Mouse (Mus musculus) intestine, postnatal 0 days (tissue): ENCODE measurements around the gene Nfatc2. TPM values are rescaled to one million over a fixed set of nuclear protein-coding genes. Genes with fewer than 3 reads are reported as not detected.

ENCODE experiments used
- ATAC-seq: fragments of 200-750 bp; cut with Nextera tagmentation; 2 replicates; pipeline ENCODE4 v1.8.0; 2017; ENCODE audit warnings: mild to moderate bottlenecking, moderate TSS enrichment, moderate library complexity
- H3K27ac ChIP-seq: fragments of 300-500 bp; sonication (generic); 2 replicates; pipeline ENCODE4 v1.5.1; 2014; ENCODE audit warnings: mild to moderate bottlenecking, low read depth, low read length, moderate library complexity
- H3K27me3 ChIP-seq: fragments of 300-500 bp; sonication (generic); replicated peaks from 2 replicates; pipeline ENCODE4 v1.6.1; 2014; ENCODE audit warnings: low read length, mixed read lengths; ENCODE audit not compliant: control insufficient read depth, insufficient read depth
- H3K36me3 ChIP-seq: fragments of 300-500 bp; sonication (generic); 2 replicates; pipeline ENCODE4 v1.6.1; 2014; ENCODE audit warnings: mild to moderate bottlenecking, moderate library complexity; ENCODE audit not compliant: control insufficient read depth, insufficient read depth
- H3K4me1 ChIP-seq: fragments of 300-500 bp; sonication (generic); replicated peaks from 2 replicates; pipeline ENCODE4 v1.6.1; 2014; ENCODE audit warnings: antibody characterized with exemption, low read length, mixed read lengths; ENCODE audit not compliant: control insufficient read depth, insufficient read depth
- H3K4me2 ChIP-seq: fragments of 300-500 bp; sonication (generic); replicated peaks from 2 replicates; pipeline ENCODE4 v1.6.1; 2014; ENCODE audit warnings: low read depth, mild to moderate bottlenecking, moderate library complexity
- H3K4me3 ChIP-seq: fragments of 300-500 bp; sonication (generic); 2 replicates; pipeline ENCODE4 v1.5.1; 2014; ENCODE audit warnings: low read depth, low read length
- H3K9ac ChIP-seq: fragments of 300-500 bp; sonication (generic); 2 replicates; pipeline ENCODE4 v1.6.1; 2014; ENCODE audit warnings: mild to moderate bottlenecking, low read depth, low read length
- H3K9me3 ChIP-seq: fragments of 300-500 bp; sonication (generic); 2 replicates; pipeline ENCODE4 v1.6.1; 2016; ENCODE audit warnings: mixed run types; ENCODE audit not compliant: control insufficient read depth
- CTCF ChIP-seq: sonication (generic); IDR thresholded peaks from 2 replicates; pipeline ENCODE4 v1.5.1; 2016; ENCODE audit warnings: low read depth, mild to moderate bottlenecking, control low read depth, antibody characterized with exemption, moderate library complexity
- WGBS: fragments of 180-500 bp; shearing (Covaris S2); extraction: QIAGEN DNeasy Blood & Tissue Kit; methylation state at CpG from one replicate; pipeline ENCODE4 v1.1.7; 2014; 5-methylcytosine and 5-hydroxymethylcytosine counted together
- polyA plus RNA-seq: library from polyadenylated mRNA; unstranded; fragments of >200 nt; fragmentation: Nextera tagmentation; extraction: Ambion mirVana; gene quantifications from 2 replicates; pipeline ENCODE4 v1.2.1, GENCODE M21; 2015

Gene Nfatc2
- polyA plus RNA-seq, 1 experiment from 2014 or later = 1.5 TPM

- H3K4me1 ChIP-seq = no peaks in the 10 kb centered on the region
- H3K4me2 ChIP-seq = no peak overlapping the region
- WGBS = 85% methylated on average over 27 of the region's 27 CpGs
- no peaks in the 10 kb centered on the region for H3K27me3 ChIP-seq
- ATAC-seq = no peak
- no peak overlapping the region for H3K27ac ChIP-seq
- no peaks in the 10 kb centered on the region for H3K9me3 ChIP-seq
- no peak for TF ChIP-seq CTCF
- no peaks in the 10 kb centered on the region; the same call in 1 of the 2 replicates for H3K36me3 ChIP-seq
- no peak overlapping the region for H3K9ac ChIP-seq
- H3K4me3 ChIP-seq = no peak overlapping the region
Measured at GRCm38 (mm10) chr2:168504431-168505182, 96.8 kb downstream of the Nfatc2 start.

GRCm38 (mm10) chr2:168503735-168504134 is 97.7 kb downstream of the Nfatc2 start:
- Histone ChIP-seq H3K27me3 (no peaks in the 10 kb centered on the region), H3K27ac (no peak overlapping the region), H3K9ac (no peak overlapping the region), H3K4me2 (no peak overlapping the region), H3K9me3 (no peaks in the 10 kb centered on the region), H3K36me3 (no peaks in the 10 kb centered on the region; the same call in 1 of the 2 replicates), H3K4me3 (no peak overlapping the region), H3K4me1 (no peaks in the 10 kb centered on the region)
- no peak for TF ChIP-seq CTCF
- ATAC-seq = no peak
- WGBS = 80% methylated on average over 6 of the region's 6 CpGs

- Histone ChIP-seq H3K9ac (no peak overlapping the region), H3K4me1 (no peaks in the 10 kb centered on the region), H3K4me2 (no peak overlapping the region), H3K27ac (no peak overlapping the region), H3K27me3 (no peaks in the 10 kb centered on the region), H3K9me3 (no peaks in the 10 kb centered on the region), H3K4me3 (no peak overlapping the region), H3K36me3 (no peaks in the 10 kb centered on the region; the same call in 1 of the 2 replicates)
- TF ChIP-seq CTCF = no peak
- ATAC-seq = no peak
- 91% methylated on average over 6 of the region's 6 CpGs for WGBS
Measured at GRCm38 (mm10) chr2:168500750-168501149, 100.7 kb downstream of the Nfatc2 start.

- H3K4me1 ChIP-seq = no peaks in the 10 kb centered on the region
- TF ChIP-seq CTCF = no peak
- H3K27ac ChIP-seq = no peak overlapping the region
- H3K4me2 ChIP-seq = no peak overlapping the region
- no peak overlapping the region for H3K4me3 ChIP-seq
- H3K9me3 ChIP-seq = no peaks in the 10 kb centered on the region
- H3K36me3 ChIP-seq = no peaks in the 10 kb centered on the region; the same call in 1 of the 2 replicates
- ATAC-seq = no peak
- no peaks in the 10 kb centered on the region for H3K27me3 ChIP-seq
- WGBS = 75% methylated on average over 6 of the region's 6 CpGs
- no peak overlapping the region for H3K9ac ChIP-seq
Measured at GRCm38 (mm10) chr2:168500244-168500643, 101.2 kb downstream of the Nfatc2 start.

GRCm38 (mm10) chr2:168491791-168492190 is 109.7 kb downstream of the Nfatc2 start:
- H3K36me3 ChIP-seq = no peaks in the 10 kb centered on the region
- 49% methylated on average over 7 of the region's 7 CpGs for WGBS
- H3K27ac ChIP-seq = no peak overlapping the region
- H3K4me1 ChIP-seq = no peaks in the 10 kb centered on the region
- no peak overlapping the region for H3K4me3 ChIP-seq
- no peak overlapping the region for H3K4me2 ChIP-seq
- no peak overlapping the region for H3K9ac ChIP-seq
- no peaks in the 10 kb centered on the region for H3K9me3 ChIP-seq
- H3K27me3 ChIP-seq = no peaks in the 10 kb centered on the region
- ATAC-seq = 0 out of 2 replicates have a peak, but pooled peaks have one; percentile 45
- no peak for TF ChIP-seq CTCF

GRCm38 (mm10) chr2:168489953-168490352 is 111.5 kb downstream of the Nfatc2 start:
- Histone ChIP-seq H3K27ac (no peak overlapping the region), H3K27me3 (no peaks in the 10 kb centered on the region), H3K4me3 (no peak overlapping the region), H3K9ac (no peak overlapping the region), H3K4me2 (no peak overlapping the region), H3K36me3 (no peaks in the 10 kb centered on the region), H3K9me3 (no peaks in the 10 kb centered on the region), H3K4me1 (no peaks in the 10 kb centered on the region)
- WGBS = 92% methylated on average over 13 of the region's 13 CpGs
- no peak for TF ChIP-seq CTCF
- ATAC-seq = no peak
